Mouse (Mus musculus): ENCODE results near the gene Ascl4. TPM values are rescaled to one million over a fixed set of nuclear protein-coding genes. Genes with fewer than 3 reads are reported as not detected.

The Ascl4 gene
- polyA plus RNA-seq, 1 experiment from 2014 or later = 0.41 TPM

DNA sequence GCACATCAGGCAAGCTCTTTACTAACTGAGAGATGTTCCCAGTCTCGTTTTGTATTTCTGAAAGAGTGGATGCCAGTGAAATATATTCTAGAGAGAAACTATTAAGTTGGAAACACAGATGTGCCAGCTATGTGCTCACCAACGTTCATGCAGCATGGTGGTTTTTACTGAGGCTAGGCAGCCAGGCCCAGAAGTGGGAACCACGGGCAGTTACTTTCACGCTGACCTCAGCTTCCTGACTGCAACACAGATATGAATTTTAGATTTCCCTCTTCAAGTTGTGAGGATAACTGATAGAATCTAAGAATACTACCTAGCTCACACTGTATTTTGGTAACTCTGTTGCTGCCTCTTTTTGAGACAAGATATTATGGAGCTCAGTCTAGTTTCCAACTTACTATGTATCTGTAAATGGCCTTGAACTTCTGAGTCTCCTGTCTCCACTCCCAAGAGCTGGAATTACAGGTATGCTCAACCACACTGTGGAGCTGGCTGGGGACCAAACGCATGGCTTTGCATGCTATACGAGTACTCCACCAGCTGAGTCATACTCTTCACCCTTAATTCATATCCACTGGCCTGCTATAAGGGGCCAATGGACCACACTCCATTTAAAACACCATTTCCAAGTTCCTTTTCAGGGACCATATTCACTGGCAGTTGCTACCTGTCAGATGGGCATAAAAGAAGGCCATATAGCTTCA, 62.1 kb downstream of the Ascl4 start:
- Histone ChIP-seq H3K9me3 (no peaks in the 10 kb centered on the region), H3K4me2 (replicated peaks) (no peak overlapping the region), H3K9ac (replicated peaks) (no peak overlapping the region), H3K4me3 (no peak overlapping the region), H3K27ac (replicated peaks) (no peak overlapping the region), H3K36me3 (no peaks in the 10 kb centered on the region), H3K27me3 (no peaks in the 10 kb centered on the region), H3K4me1 (no peaks in the 10 kb centered on the region)
- ATAC-seq (replicated peaks) = no peak
- WGBS = 80% methylated on average over 6 of the region's 6 CpGs

- H3K27me3 ChIP-seq = no peaks in the 10 kb centered on the region
Measured at GRCm38 (mm10) chr10:85992412-85992811, 64.9 kb downstream of the Ascl4 start.

DNA sequence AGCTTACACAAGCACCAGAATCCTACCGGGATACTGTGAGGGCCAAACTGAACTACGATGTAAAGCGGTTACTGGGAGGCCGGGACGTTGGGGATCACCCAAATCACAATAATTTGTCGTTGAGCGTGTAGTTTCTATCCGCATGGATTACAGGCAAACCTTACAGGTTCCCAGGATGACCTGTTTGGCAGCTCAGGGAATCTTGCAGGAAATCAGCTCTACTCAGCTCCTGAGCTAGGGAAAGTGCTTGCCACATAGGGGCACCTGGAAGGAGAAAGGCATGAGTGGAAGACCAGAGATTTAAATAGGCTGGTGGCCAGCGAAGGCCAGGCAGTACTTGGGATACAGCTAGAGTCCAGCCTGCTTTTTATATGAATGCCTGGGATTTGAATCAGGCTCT, 66.4 kb downstream of the Ascl4 start:
- Histone ChIP-seq H3K27ac (replicated peaks) (no peak overlapping the region), H3K4me2 (replicated peaks) (no peak overlapping the region), H3K9me3 (no peaks in the 10 kb centered on the region), H3K27me3 (no peaks in the 10 kb centered on the region), H3K36me3 (no peaks in the 10 kb centered on the region), H3K9ac (replicated peaks) (no peak overlapping the region), H3K4me1 (no peaks in the 10 kb centered on the region), H3K4me3 (no peak overlapping the region)
- no peak for ATAC-seq (replicated peaks)
- WGBS = 89% methylated on average over 9 of the region's 9 CpGs

More at GRCm38 (mm10) chr10:85992412-85992811, 64.9 kb downstream of the Ascl4 start:
- 86% methylated on average over 4 of the region's 4 CpGs for WGBS
- Histone ChIP-seq H3K4me2 (replicated peaks) (no peak overlapping the region), H3K9me3 (no peaks in the 10 kb centered on the region), H3K4me1 (no peaks in the 10 kb centered on the region), H3K9ac (replicated peaks) (no peak overlapping the region), H3K36me3 (no peaks in the 10 kb centered on the region), H3K4me3 (no peak overlapping the region), H3K27ac (replicated peaks) (no peak overlapping the region)
- no peak for ATAC-seq (replicated peaks)

- H3K36me3 ChIP-seq = no peaks in the 10 kb centered on the region
- no peaks in the 10 kb centered on the region for H3K9me3 ChIP-seq
- H3K4me3 ChIP-seq = no peak overlapping the region
- H3K27me3 ChIP-seq = no peaks in the 10 kb centered on the region
- no peak overlapping the region for H3K9ac ChIP-seq (replicated peaks)
- no peak overlapping the region for H3K4me2 ChIP-seq (replicated peaks)
- WGBS = 90% methylated on average over 5 of the region's 5 CpGs
- no peak for ATAC-seq (replicated peaks)
- no peak overlapping the region for H3K27ac ChIP-seq (replicated peaks)
- no peaks in the 10 kb centered on the region for H3K4me1 ChIP-seq
Measured at GRCm38 (mm10) chr10:85994543-85995104, 67.1 kb downstream of the Ascl4 start.

Other genes starting within 250 kb of the Ascl4 start
- gene Pwp1, start 98.2 kb upstream of the Ascl4 start, polyA plus RNA-seq (2015; fragmentation: Nextera tagmentation; extraction: Ambion mirVana) = 80.0 and 83.6 TPM in 2 replicates
- 20.5 and 21.8 TPM in 2 replicates for gene Prdm4, start 10.5 kb upstream of the Ascl4 start, polyA plus RNA-seq (2015; fragmentation: Nextera tagmentation; extraction: Ambion mirVana)
- 191 and 196 TPM in 2 replicates for gene Rtcb, start 30.1 kb downstream of the Ascl4 start, polyA plus RNA-seq (2015; fragmentation: Nextera tagmentation; extraction: Ambion mirVana)
- not detected in 2 replicates for gene Bpifc, start 84.2 kb downstream of the Ascl4 start, polyA plus RNA-seq (2015; fragmentation: Nextera tagmentation; extraction: Ambion mirVana)
- gene Fbxo7, start 94.3 kb downstream of the Ascl4 start, polyA plus RNA-seq (2015; fragmentation: Nextera tagmentation; extraction: Ambion mirVana) = 15.0 and 15.4 TPM in 2 replicates